Mouse (Mus musculus): ENCODE measurements at regions not wholly inside any gene's neighbourhood (a gene's known extent, or its start where the extent isn't known, plus 50 kb on each side); places are given as distances from the start of the nearest gene placed in this dataset.

DNA sequence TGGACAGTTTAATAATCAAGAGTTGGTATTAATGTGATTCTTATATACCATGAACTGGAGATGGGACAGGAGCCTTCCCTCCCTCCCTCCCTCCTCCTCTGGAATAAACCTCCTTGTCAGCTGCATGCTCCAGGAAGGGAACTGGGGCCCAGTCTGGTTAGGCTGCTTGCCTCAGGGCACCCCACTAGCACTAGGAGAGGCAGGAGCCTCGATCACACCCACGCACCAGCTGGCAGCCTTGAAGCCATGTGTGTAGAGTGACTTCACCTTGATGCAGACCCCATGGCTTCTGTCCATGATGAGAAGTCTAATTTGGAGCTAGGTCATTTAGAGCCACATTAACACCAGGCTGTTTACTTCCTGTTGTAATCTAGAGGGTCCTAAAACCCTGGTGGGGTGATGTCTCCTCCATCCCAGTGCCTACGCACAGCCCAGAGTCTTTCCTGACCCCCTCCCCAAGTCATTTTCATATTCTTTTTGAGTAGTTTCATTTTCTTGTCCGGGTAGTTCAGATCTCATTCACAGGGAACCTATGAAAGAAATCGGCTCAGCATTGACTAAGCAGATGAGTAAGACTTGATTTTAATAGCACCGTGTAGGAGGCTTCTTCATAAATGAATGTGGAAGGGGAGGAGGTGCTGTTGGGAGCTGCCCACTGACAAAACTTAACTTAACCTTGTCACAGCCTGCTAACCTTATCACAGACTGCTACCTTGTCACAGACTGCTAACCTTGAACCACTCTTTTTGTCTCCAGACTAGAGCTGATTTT, 125.6 kb upstream of the Spdye4c start:
- 64% methylated on average over 6 of the region's 6 CpGs for WGBS
- no peak overlapping the region for H3K27ac ChIP-seq (ENCODE audit: insufficient read depth, low read length)
- no peak overlapping the region for H3K4me3 ChIP-seq (replicated peaks; ENCODE audit: insufficient read depth, low read depth, low read length)
- H3K4me1 ChIP-seq (ENCODE audit: control insufficient read depth, insufficient read depth, low read length), result no peaks in the 10 kb centered on the region
- H3K27me3 ChIP-seq (ENCODE audit: control insufficient read depth, insufficient read depth, low read length), result no peaks in the 10 kb centered on the region
- peak; percentile 33 to 63 for DNase-seq
- no peak for TF ChIP-seq POLR2A (IDR thresholded peaks at IDR 0.05; ENCODE audit: borderline replicate concordance, insufficient read depth, low read length)
- TF ChIP-seq CTCF (IDR thresholded peaks at IDR 0.05; ENCODE audit: borderline replicate concordance, insufficient read depth, low read depth, low read length), result no peak

- 88% methylated on average over 8 of the region's 8 CpGs for WGBS
- Histone ChIP-seq H3K4me1 (ENCODE audit: control insufficient read depth, insufficient read depth, low read length) (no peaks in the 10 kb centered on the region), H3K27ac (ENCODE audit: insufficient read depth, low read length) (no peak overlapping the region), H3K27me3 (ENCODE audit: control insufficient read depth, insufficient read depth, low read length) (no peaks in the 10 kb centered on the region), H3K4me3 (replicated peaks; ENCODE audit: insufficient read depth, low read depth, low read length) (no peak overlapping the region)
- no peak for TF ChIP-seq CTCF (IDR thresholded peaks at IDR 0.05; ENCODE audit: borderline replicate concordance, insufficient read depth, low read depth, low read length)
- TF ChIP-seq POLR2A (IDR thresholded peaks at IDR 0.05; ENCODE audit: borderline replicate concordance, insufficient read depth, low read length), result no peak
- DNase-seq, result no peak
Observed at GRCm38 (mm10) chr2:128467490-128468245, 123.3 kb upstream of the Spdye4c start.

GRCm38 (mm10) chr2:128468323-128468722, 122.7 kb upstream of the Spdye4c start:
- no peak for DNase-seq
- H3K4me1 ChIP-seq (ENCODE audit: control insufficient read depth, insufficient read depth, low read length), result no peaks in the 10 kb centered on the region
- H3K27me3 ChIP-seq (ENCODE audit: control insufficient read depth, insufficient read depth, low read length), result no peaks in the 10 kb centered on the region
- H3K27ac ChIP-seq (ENCODE audit: insufficient read depth, low read length), result no peak overlapping the region
- no peak for TF ChIP-seq POLR2A (IDR thresholded peaks at IDR 0.05; ENCODE audit: borderline replicate concordance, insufficient read depth, low read length)
- no peak for TF ChIP-seq CTCF (IDR thresholded peaks at IDR 0.05; ENCODE audit: borderline replicate concordance, insufficient read depth, low read depth, low read length)
- 83% methylated on average over 2 of the region's 2 CpGs for WGBS
- H3K4me3 ChIP-seq (replicated peaks; ENCODE audit: insufficient read depth, low read depth, low read length), result no peak overlapping the region

- no peak overlapping the region for H3K27ac ChIP-seq (ENCODE audit: insufficient read depth, low read length)
- TF ChIP-seq CTCF (IDR thresholded peaks at IDR 0.05; ENCODE audit: borderline replicate concordance, insufficient read depth, low read depth, low read length), result no peak
- no peak for TF ChIP-seq POLR2A (IDR thresholded peaks at IDR 0.05; ENCODE audit: borderline replicate concordance, insufficient read depth, low read length)
- no peak for DNase-seq
- no peak overlapping the region for H3K4me3 ChIP-seq (replicated peaks; ENCODE audit: insufficient read depth, low read depth, low read length)
- H3K4me1 ChIP-seq (ENCODE audit: control insufficient read depth, insufficient read depth, low read length), result no peaks in the 10 kb centered on the region
- WGBS, result 61% methylated on average over 5 of the region's 5 CpGs
- no peaks in the 10 kb centered on the region for H3K27me3 ChIP-seq (ENCODE audit: control insufficient read depth, insufficient read depth, low read length)
Observed at GRCm38 (mm10) chr2:128470351-128470750, 120.7 kb upstream of the Spdye4c start.

- TF ChIP-seq CTCF (IDR thresholded peaks at IDR 0.05; ENCODE audit: borderline replicate concordance, insufficient read depth, low read depth, low read length) (no peak), POLR2A (IDR thresholded peaks at IDR 0.05; ENCODE audit: borderline replicate concordance, insufficient read depth, low read length) (no peak)
- Histone ChIP-seq H3K27ac (ENCODE audit: insufficient read depth, low read length) (no peak overlapping the region), H3K27me3 (ENCODE audit: control insufficient read depth, insufficient read depth, low read length) (no peaks in the 10 kb centered on the region), H3K4me3 (replicated peaks; ENCODE audit: insufficient read depth, low read depth, low read length) (no peak overlapping the region), H3K4me1 (ENCODE audit: control insufficient read depth, insufficient read depth, low read length) (no peaks in the 10 kb centered on the region)
- 51% methylated on average over 13 of the region's 13 CpGs for WGBS
- DNase-seq, result peak in 1 of 2 experiments; percentile 3
Observed at GRCm38 (mm10) chr2:128473241-128473954, 117.6 kb upstream of the Spdye4c start.

- Histone ChIP-seq H3K27ac (ENCODE audit: insufficient read depth, low read length) (no peak overlapping the region), H3K4me1 (ENCODE audit: control insufficient read depth, insufficient read depth, low read length) (no peaks in the 10 kb centered on the region), H3K27me3 (ENCODE audit: control insufficient read depth, insufficient read depth, low read length) (no peaks in the 10 kb centered on the region), H3K4me3 (replicated peaks; ENCODE audit: insufficient read depth, low read depth, low read length) (no peak overlapping the region)
- no peak for DNase-seq
- WGBS, result 58% methylated on average over 7 of the region's 7 CpGs
- no peak for TF ChIP-seq POLR2A (IDR thresholded peaks at IDR 0.05; ENCODE audit: borderline replicate concordance, insufficient read depth, low read length)
- no peak for TF ChIP-seq CTCF (IDR thresholded peaks at IDR 0.05; ENCODE audit: borderline replicate concordance, insufficient read depth, low read depth, low read length)
Observed at GRCm38 (mm10) chr2:128473997-128474396, 117.0 kb upstream of the Spdye4c start.

DNA sequence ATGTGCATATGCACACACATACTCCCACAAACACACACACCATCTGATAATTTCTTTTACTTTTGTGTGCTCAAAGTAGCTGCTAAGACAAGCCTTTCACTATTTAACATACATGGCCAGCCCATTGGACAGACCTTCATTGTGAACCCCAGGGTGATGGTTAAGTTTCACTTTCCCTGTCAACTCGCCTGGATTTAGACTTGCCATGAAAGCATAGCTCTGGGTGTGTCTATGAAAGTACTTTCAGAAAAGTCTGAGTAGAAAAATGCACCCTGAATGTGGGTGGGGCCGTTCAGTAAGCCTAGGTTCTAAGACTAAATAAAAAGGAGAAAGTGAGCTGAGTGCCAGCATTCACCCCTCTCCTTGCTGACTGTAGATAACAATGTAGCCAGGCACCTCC, 113.8 kb upstream of the Spdye4c start:
- WGBS, result 81% methylated on average over 2 of the region's 2 CpGs
- H3K27ac ChIP-seq (ENCODE audit: insufficient read depth, low read length), result no peak overlapping the region
- DNase-seq, result no peak
- H3K27me3 ChIP-seq (ENCODE audit: control insufficient read depth, insufficient read depth, low read length), result no peaks in the 10 kb centered on the region
- TF ChIP-seq CTCF (IDR thresholded peaks at IDR 0.05; ENCODE audit: borderline replicate concordance, insufficient read depth, low read depth, low read length) (no peak), POLR2A (IDR thresholded peaks at IDR 0.05; ENCODE audit: borderline replicate concordance, insufficient read depth, low read length) (no peak)
- H3K4me1 ChIP-seq (ENCODE audit: control insufficient read depth, insufficient read depth, low read length), result no peaks in the 10 kb centered on the region
- no peak overlapping the region for H3K4me3 ChIP-seq (replicated peaks; ENCODE audit: insufficient read depth, low read depth, low read length)

Data from cerebellum, adult 2 months (tissue).